Mouse (Mus musculus): ENCODE results near the gene Cercam. TPM values are rescaled to one million over a fixed set of nuclear protein-coding genes. Genes with fewer than 3 reads are reported as not detected.
A peak's percentile ranks its signal among the peaks of the same experiment; 100 is the strongest.

Cercam gene
- polyA plus RNA-seq (2016; fragmentation: Nextera tagmentation; extraction: Ambion mirVana), result 24.0 and 24.6 TPM in 2 replicates

GRCm38 (mm10) chr2:29868949-29869645, at the start of gene Cercam:
Gene Cercam (plus strand): TSS chr2:29869164.
- Histone ChIP-seq H3K36me3 (peaks cover 10% of the 10 kb centered on the region; the same call in 1 of the 2 replicates), H3K4me1 (peaks cover 24% of the 10 kb centered on the region), H3K4me3 (peak within 1 kb of the TSS; percentile 46), H3K9ac (peak within 1 kb of the TSS; percentile 50), H3K4me2 (replicated peaks) (peak within 1 kb of the TSS; percentile 85), H3K9me3 (no peaks in the 10 kb centered on the region), H3K27ac (no peak within 1 kb of the TSS), H3K27me3 (replicated peaks) (no peaks in the 10 kb centered on the region)
- under 1% methylated on average over 44 of the region's 44 CpGs for WGBS
- ATAC-seq (ENCODE audit: low FRiP score, low read depth), result peak; percentile 92

- ATAC-seq (ENCODE audit: low FRiP score, low read depth), result no peak
- Histone ChIP-seq H3K9ac (no peak overlapping the region), H3K4me2 (replicated peaks) (peak overlapping the region; percentile 58), H3K36me3 (peaks cover 20% of the 10 kb centered on the region), H3K4me1 (peaks cover 26% of the 10 kb centered on the region), H3K4me3 (no peak overlapping the region), H3K27ac (peak overlapping the region; percentile 84; the same call in 1 of the 2 replicates), H3K9me3 (no peaks in the 10 kb centered on the region), H3K27me3 (replicated peaks) (no peaks in the 10 kb centered on the region)
- WGBS, result 2% methylated on average over 2 of the region's 2 CpGs
These were observed 49.6 kb upstream of the Cercam start for GRCm38 (mm10) chr2:29819363-29819762.

GRCm38 (mm10) chr2:29820025-29820817, 48.7 kb upstream of the Cercam start, which contains the start of gene Urm1:
Gene Urm1 (plus strand): TSS chr2:29820075.
- no peaks in the 10 kb centered on the region for H3K9me3 ChIP-seq
- peak within 1 kb of the TSS; percentile 58 for H3K4me2 ChIP-seq (replicated peaks)
- H3K36me3 ChIP-seq, result peaks cover 11% of the 10 kb centered on the region
- no peaks in the 10 kb centered on the region for H3K27me3 ChIP-seq (replicated peaks)
- WGBS, result 1% methylated on average over 35 of the region's 35 CpGs
- peak within 1 kb of the TSS; percentile 34 for H3K4me3 ChIP-seq
- H3K9ac ChIP-seq, result peak within 1 kb of the TSS; percentile 62
- H3K4me1 ChIP-seq, result peaks cover 26% of the 10 kb centered on the region
- ATAC-seq (ENCODE audit: low FRiP score, low read depth), result peak; percentile 75
- H3K27ac ChIP-seq, result peak within 1 kb of the TSS; percentile 84

- no peaks in the 10 kb centered on the region for H3K27me3 ChIP-seq (replicated peaks)
- H3K4me3 ChIP-seq, result peak overlapping the region; percentile 92
- H3K9me3 ChIP-seq, result no peaks in the 10 kb centered on the region
- H3K36me3 ChIP-seq, result no peaks in the 10 kb centered on the region
- H3K9ac ChIP-seq, result peak overlapping the region; percentile 78
- WGBS, result 8% methylated on average over 11 of the region's 11 CpGs
- peak overlapping the region; percentile 70 for H3K4me2 ChIP-seq (replicated peaks)
- ATAC-seq (ENCODE audit: low FRiP score, low read depth), result peak; percentile 42; the same call in 1 of the 2 replicates
- peak overlapping the region; percentile 92 for H3K27ac ChIP-seq
- H3K4me1 ChIP-seq, result peaks cover 17% of the 10 kb centered on the region
These were observed 42.5 kb upstream of the Cercam start for GRCm38 (mm10) chr2:29826318-29826925.

- Histone ChIP-seq H3K4me2 (replicated peaks) (peak overlapping the region; percentile 79), H3K9me3 (no peaks in the 10 kb centered on the region), H3K9ac (peak overlapping the region; percentile 79), H3K4me3 (peak overlapping the region; percentile 92), H3K27ac (peak overlapping the region; percentile 92), H3K27me3 (replicated peaks) (no peaks in the 10 kb centered on the region), H3K36me3 (no peaks in the 10 kb centered on the region), H3K4me1 (peaks cover 17% of the 10 kb centered on the region)
- under 1% methylated on average over 48 of the region's 48 CpGs for whole genome bisulfite sequencing
- peak; percentile 92 for ATAC-seq (ENCODE audit: low FRiP score, low read depth)
These were observed 41.8 kb upstream of the Cercam start for GRCm38 (mm10) chr2:29826926-29827708.

GRCm38 (mm10) chr2:29827709-29828024, 41.3 kb upstream of the Cercam start:
- no peak for ATAC-seq (ENCODE audit: low FRiP score, low read depth)
- Histone ChIP-seq H3K4me2 (replicated peaks) (peak overlapping the region; percentile 79), H3K9me3 (no peaks in the 10 kb centered on the region), H3K27ac (no peak overlapping the region), H3K36me3 (peaks cover 1% of the 10 kb centered on the region; the same call in 1 of the 2 replicates), H3K9ac (peak overlapping the region; percentile 79), H3K27me3 (replicated peaks) (no peaks in the 10 kb centered on the region), H3K4me3 (peak overlapping the region; percentile 92), H3K4me1 (peaks cover 17% of the 10 kb centered on the region)
- 5% methylated on average over 12 of the region's 12 CpGs for WGBS

- ATAC-seq (ENCODE audit: low FRiP score, low read depth), result no peak
- Histone ChIP-seq H3K9ac (no peak overlapping the region), H3K9me3 (no peaks in the 10 kb centered on the region), H3K4me3 (no peak overlapping the region), H3K4me2 (replicated peaks) (no peak overlapping the region), H3K27me3 (replicated peaks) (no peaks in the 10 kb centered on the region), H3K4me1 (peaks cover 29% of the 10 kb centered on the region), H3K36me3 (peaks cover 10% of the 10 kb centered on the region), H3K27ac (no peak overlapping the region)
- WGBS, result 82% methylated on average over 4 of the region's 4 CpGs
These were observed 37.9 kb upstream of the Cercam start for GRCm38 (mm10) chr2:29831106-29831505.

GRCm38 (mm10) chr2:29833796-29834195, 35.2 kb upstream of the Cercam start:
- Histone ChIP-seq H3K4me1 (peaks cover 24% of the 10 kb centered on the region), H3K9ac (no peak overlapping the region), H3K36me3 (peaks cover 10% of the 10 kb centered on the region), H3K9me3 (no peaks in the 10 kb centered on the region), H3K4me2 (replicated peaks) (no peak overlapping the region), H3K27me3 (replicated peaks) (no peaks in the 10 kb centered on the region), H3K27ac (no peak overlapping the region), H3K4me3 (no peak overlapping the region)
- no peak for ATAC-seq (ENCODE audit: low FRiP score, low read depth)
- 99% methylated on average over 5 of the region's 5 CpGs for WGBS

GRCm38 (mm10) chr2:29835391-29835899, 33.5 kb upstream of the Cercam start:
- no peaks in the 10 kb centered on the region for H3K27me3 ChIP-seq (replicated peaks)
- peak overlapping the region; percentile 75 for H3K27ac ChIP-seq
- 15% methylated on average over 2 of the region's 2 CpGs for WGBS
- peak overlapping the region; percentile 31; the same call in 1 of the 2 replicates for H3K4me2 ChIP-seq (replicated peaks)
- H3K36me3 ChIP-seq, result peaks cover 10% of the 10 kb centered on the region
- no peak overlapping the region for H3K4me3 ChIP-seq
- ATAC-seq (ENCODE audit: low FRiP score, low read depth), result peak; percentile 46
- peaks cover 40% of the 10 kb centered on the region for H3K4me1 ChIP-seq
- no peaks in the 10 kb centered on the region for H3K9me3 ChIP-seq
- 0 out of 2 replicates have a peak overlapping the region, but pooled peaks have one; percentile 13 for H3K9ac ChIP-seq

GRCm38 (mm10) chr2:29839460-29839859, 29.5 kb upstream of the Cercam start:
- H3K9me3 ChIP-seq, result no peaks in the 10 kb centered on the region
- H3K27me3 ChIP-seq (replicated peaks), result no peaks in the 10 kb centered on the region
- WGBS, result 7% methylated on average over 4 of the region's 4 CpGs
- ATAC-seq (ENCODE audit: low FRiP score, low read depth), result peak; percentile 55
- H3K4me1 ChIP-seq, result peaks cover 72% of the 10 kb centered on the region
- H3K4me2 ChIP-seq (replicated peaks), result peak overlapping the region; percentile 29
- no peak overlapping the region for H3K4me3 ChIP-seq
- H3K36me3 ChIP-seq, result peaks cover 21% of the 10 kb centered on the region
- peak overlapping the region; percentile 86 for H3K27ac ChIP-seq
- H3K9ac ChIP-seq, result no peak overlapping the region

Data from neural tube, embryonic 12.5 days (tissue).